Mouse (Mus musculus): ENCODE measurements around the gene Bricd5.

GRCm38 (mm10) chr17:24494627-24495335 lies 21.1 kb downstream of the Bricd5 start:
- TF ChIP-seq POLR2A (IDR thresholded peaks at IDR 0.05; ENCODE audit: low read depth, low read length) (no peak), CTCF (IDR thresholded peaks at IDR 0.05; ENCODE audit: extremely low read depth, insufficient read length, insufficient replicate concordance, low read depth, low read length) (peak; percentile 57; the same call in 1 of the 2 replicates)

Data from small intestine, adult 2 months (tissue).